ENCODE assay signal across 7 mouse cellular contexts in genomic region chr11:77737289-77737688, GRCm38 (mm10). TPM values are rescaled to one million over a fixed set of nuclear protein-coding genes. Genes with fewer than 3 reads are reported as not detected.
DNase-seq lines count a peak whose midpoint lies in the region; ATAC-seq and TF ChIP-seq lines count a peak whose summit lies in the region.

No protein-coding gene starts in this region.

- peak; percentile 50; the same call in 1 of the 2 replicates for ATAC-seq in megakaryocyte progenitor cell, adult 5-6 weeks (replicated peaks; ENCODE audit: poor library complexity)

- no peaks in the 10 kb centered on the region for H3K36me3 ChIP-seq in E14TG2a.4 (ENCODE audit: insufficient read depth, low read length)

- peak; percentile 85 for TF ChIP-seq CTCF in E14TG2a.4 (conservative IDR thresholded peaks at IDR 0.05; ENCODE audit: low read length)

- intact Hi-C loops in gastrocnemius, postnatal 36 days (cut with DNase I) = loop anchor here (5.0 kb wide), 1 partner anchor 235 kb away; no protein-coding TSS in a partner anchor

- H3K9me3 ChIP-seq in E14TG2a.4 (ENCODE audit: low read length) = no peaks in the 10 kb centered on the region

- peaks cover 40% of the 10 kb centered on the region for H3K4me1 ChIP-seq in E14TG2a.4 (replicated peaks; ENCODE audit: low read depth, low read length)

- H3K27me3 ChIP-seq in E14TG2a.4 (ENCODE audit: insufficient read depth, low read length) = no peaks in the 10 kb centered on the region

- no peak overlapping the region for H3K4me3 ChIP-seq in E14TG2a.4 (replicated peaks; ENCODE audit: low read length)

- DNase-seq in T-cell, adult 2 months (ENCODE audit: low spot score) = peak; percentile 51
- DNase-seq in cerebellum, postnatal 14 days = peak; percentile 94 to 96
- DNase-seq in gastrocnemius, postnatal 36 days = peak; percentile 76 to 83
- DNase-seq in layer of hippocampus, postnatal 10 days (ENCODE audit: low spot score in 2 of 2) = peak; percentile 86 to 89
- peak; percentile 53 to 68 for DNase-seq in spleen, postnatal 14 days (ENCODE audit: low spot score in 2 of 2)

RNA-seq across cellular contexts. Expression of gene Cryba1, which starts 12.2 kb away (rescaled TPM):
- total RNA-seq in gastrocnemius, postnatal 36 days (2021) = not detected
- under 1 TPM; 0.45 to 0.87 TPM for total RNA-seq in layer of hippocampus, postnatal 10 days (2021)
- not detected in 2 replicates for total RNA-seq in megakaryocyte progenitor cell, adult 5-6 weeks (2015)
- total RNA-seq in megakaryocyte progenitor cell, adult 5-6 weeks (2017) = not detected in 2 replicates

RNA-seq across cellular contexts. Expression of gene Myo18a, which starts 25.8 kb away (rescaled TPM):
- 100 to 1,000 TPM; 331 to 334 TPM for total RNA-seq in gastrocnemius, postnatal 36 days (2021)
- total RNA-seq in layer of hippocampus, postnatal 10 days (2021) = 100 to 1,000 TPM; 150 to 167 TPM
- total RNA-seq in megakaryocyte progenitor cell, adult 5-6 weeks (2015) = 23.1 and 25.1 TPM in 2 replicates
- total RNA-seq in megakaryocyte progenitor cell, adult 5-6 weeks (2017) = 71.4 and 99.8 TPM in 2 replicates

RNA-seq across cellular contexts. Expression of gene Gm10277, which starts 50.3 kb away (rescaled TPM):
- not detected for total RNA-seq in gastrocnemius, postnatal 36 days (2021)
- total RNA-seq in layer of hippocampus, postnatal 10 days (2021) = not detected
- not detected in 2 replicates for total RNA-seq in megakaryocyte progenitor cell, adult 5-6 weeks (2015)
- not detected in 2 replicates for total RNA-seq in megakaryocyte progenitor cell, adult 5-6 weeks (2017)

RNA-seq across cellular contexts. Expression of gene Nufip2, which starts 51.3 kb away (rescaled TPM):
- total RNA-seq in gastrocnemius, postnatal 36 days (2021) = 10 to 100 TPM; 31.2 to 35.4 TPM
- 10 to 100 TPM; 76.1 to 85.3 TPM for total RNA-seq in layer of hippocampus, postnatal 10 days (2021)
- 68.5 and 75.4 TPM in 2 replicates for total RNA-seq in megakaryocyte progenitor cell, adult 5-6 weeks (2015)
- 76.5 and 98.4 TPM in 2 replicates for total RNA-seq in megakaryocyte progenitor cell, adult 5-6 weeks (2017)
